Mouse (Mus musculus): ENCODE measurements around the gene Notch3. TPM values are rescaled to one million over a fixed set of nuclear protein-coding genes. Genes with fewer than 3 reads are reported as not detected.

The Notch3 gene
- polyA plus RNA-seq, 1 experiment, result 14.8 TPM

DNA sequence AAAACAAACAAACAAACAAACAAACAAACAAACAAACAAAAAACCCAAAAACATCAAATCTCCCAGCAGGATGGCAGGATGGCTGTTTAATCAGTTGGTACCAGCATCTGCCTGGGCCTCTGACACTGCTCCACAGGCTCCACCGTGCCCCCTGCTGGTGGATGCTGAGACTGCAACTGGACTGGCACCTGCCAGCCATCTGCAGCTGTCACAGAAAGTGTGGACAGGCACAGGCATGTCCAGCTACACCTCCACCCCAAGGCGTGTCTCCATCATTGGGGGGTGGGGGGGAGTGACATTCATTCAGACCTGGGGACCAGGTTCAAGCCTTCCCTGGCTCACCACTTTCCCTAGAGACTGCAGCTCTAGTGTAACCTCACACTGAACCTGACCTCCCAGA lies 93.3 kb downstream of the Notch3 start:
- no peaks in the 10 kb centered on the region for H3K27me3 ChIP-seq (ENCODE audit: control insufficient read depth, insufficient read depth, insufficient read length)
- no peak overlapping the region for H3K4me3 ChIP-seq (ENCODE audit: insufficient read depth, poor library complexity, severe bottlenecking)
- TF ChIP-seq MYOG (IDR thresholded peaks at IDR 0.05; ENCODE audit: control insufficient read depth, extremely low read depth, insufficient read length) (no peak), CEBPB (IDR thresholded peaks at IDR 0.05; ENCODE audit: low read depth) (no peak), FOSL1 (IDR thresholded peaks at IDR 0.05; ENCODE audit: insufficient read depth, low read length, poor library complexity, severe bottlenecking) (no peak), MYOD1 (IDR thresholded peaks at IDR 0.05; ENCODE audit: control insufficient read depth, insufficient read length, low read depth) (peak; percentile 45), CTCF (IDR thresholded peaks at IDR 0.05; ENCODE audit: control insufficient read depth, insufficient read depth, insufficient read length) (peak; percentile 56), MAX (IDR thresholded peaks at IDR 0.05) (no peak)
- no peaks in the 10 kb centered on the region for H3K36me3 ChIP-seq (ENCODE audit: control insufficient read depth, insufficient read depth)
- no peaks in the 10 kb centered on the region for H3K79me2 ChIP-seq (ENCODE audit: control insufficient read depth, insufficient read depth)
- H3K79me3 ChIP-seq (ENCODE audit: low read depth), result no peaks in the 10 kb centered on the region
- no peak overlapping the region for H3ac ChIP-seq (ENCODE audit: control insufficient read depth, insufficient read length, low read depth)

Other genes with a start within 250 kb of the Notch3 start
- 21.0 TPM for gene Rrp1b, start 130.8 kb downstream of the Notch3 start, polyA plus RNA-seq (2012; fragmentation: generic; extraction: Trizol)
- 1.1 TPM for gene Hsf2bp, start 130.5 kb downstream of the Notch3 start, polyA plus RNA-seq (2012; fragmentation: generic; extraction: Trizol)
- 0.12 TPM for gene Ephx3, start 22.7 kb upstream of the Notch3 start, polyA plus RNA-seq (2012; fragmentation: generic; extraction: Trizol)
- 46.9 TPM for gene Brd4, start 117.9 kb upstream of the Notch3 start, polyA plus RNA-seq (2012; fragmentation: generic; extraction: Trizol)
- gene Akap8, start 154.4 kb upstream of the Notch3 start, polyA plus RNA-seq (2012; fragmentation: generic; extraction: Trizol), result 27.3 TPM
- 10.9 TPM for gene Akap8l, start 183.8 kb upstream of the Notch3 start, polyA plus RNA-seq (2012; fragmentation: generic; extraction: Trizol)
- gene Wiz, start 222.6 kb upstream of the Notch3 start, polyA plus RNA-seq (2012; fragmentation: generic; extraction: Trizol), result 23.0 TPM
- not detected for gene Rasal3, start 236.7 kb upstream of the Notch3 start, polyA plus RNA-seq (2012; fragmentation: generic; extraction: Trizol)

All from C2C12 (cell line).